Mouse (Mus musculus) embryonic fibroblast, embryonic 13.5 days (primary cell): ENCODE measurements around the gene Mtfmt.
A peak's percentile ranks its signal among the peaks of the same experiment; 100 is the strongest.

ENCODE experiments used
- CTCF ChIP-seq: IDR thresholded peaks from 2 replicates; pipeline ENCODE4 v1.5.1; 2011; ENCODE audit warnings: mild to moderate bottlenecking, control low read depth, low read length, moderate library complexity, borderline replicate concordance; ENCODE audit not compliant: insufficient read depth
- POLR2A ChIP-seq: IDR thresholded peaks from 2 replicates; pipeline ENCODE4 v1.6.1; 2011; ENCODE audit warnings: low read depth, mild to moderate bottlenecking, control low read depth, low read length, moderate library complexity

DNA sequence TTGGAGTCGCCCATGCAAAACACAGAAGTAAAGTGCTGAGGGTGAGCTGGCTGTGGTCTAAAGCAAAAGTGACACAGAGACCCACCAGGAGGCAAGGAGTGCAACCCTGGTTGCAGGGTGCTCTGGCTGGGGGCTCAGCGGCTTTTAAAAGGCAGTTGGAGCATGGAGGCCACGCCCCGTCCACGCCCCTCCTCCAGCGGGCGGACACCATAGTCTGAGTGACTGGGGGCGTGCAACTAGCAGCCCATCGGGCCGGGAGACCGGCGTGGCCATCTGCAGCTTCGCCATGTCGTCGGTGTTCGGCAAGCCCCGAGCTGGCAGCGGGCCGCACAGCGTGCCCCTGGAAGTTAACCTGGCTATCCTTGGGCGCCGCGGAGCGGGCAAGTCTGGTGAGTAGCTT is 37.3 kb upstream of the Mtfmt start, which contains the start of gene Rasl12:
- no peak for TF ChIP-seq CTCF
- TF ChIP-seq POLR2A = peak; percentile 62
